Mouse (Mus musculus): ENCODE results near the gene Otud4. TPM values are rescaled to one million over a fixed set of nuclear protein-coding genes. Genes with fewer than 3 reads are reported as not detected.

Gene Otud4
- polyA plus RNA-seq, 1 experiment from 2014 or later, result 30.9 TPM

DNA sequence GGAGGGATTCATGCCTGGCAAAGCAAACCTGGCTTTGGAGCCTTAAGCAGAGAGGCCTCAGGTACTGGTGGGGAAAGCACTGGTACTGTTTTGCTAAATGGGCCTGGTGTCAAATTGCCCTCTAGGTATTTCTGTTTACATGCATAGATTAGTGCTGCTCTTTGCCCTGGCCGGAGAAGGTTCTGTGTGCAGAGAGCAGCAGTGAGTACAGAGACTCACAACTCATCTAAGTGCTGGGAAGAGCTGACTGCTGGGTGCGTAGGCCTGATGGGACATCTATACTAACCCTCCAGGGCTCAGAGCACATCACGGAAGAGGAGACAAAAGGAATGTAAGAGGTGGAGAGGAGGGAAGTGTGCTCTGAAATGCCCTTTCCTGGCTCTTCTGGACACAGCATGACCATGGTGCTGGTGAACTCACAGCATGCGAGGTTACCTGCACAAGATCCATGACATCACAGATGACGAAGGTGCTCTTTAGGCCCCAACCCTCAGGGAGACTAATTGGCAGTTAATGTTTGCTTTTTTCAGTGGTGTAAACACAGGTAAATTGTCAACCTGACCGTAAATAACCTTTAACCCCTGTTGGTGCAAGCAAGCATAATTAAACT is 23.6 kb upstream of the Otud4 start:
- H3K4me1 ChIP-seq (ENCODE audit: control insufficient read depth, insufficient read depth, low read length), result peaks cover 7% of the 10 kb centered on the region
- no peaks in the 10 kb centered on the region for H3K36me3 ChIP-seq (ENCODE audit: control insufficient read depth, insufficient read depth, low read length)
- H3K4me2 ChIP-seq (replicated peaks; ENCODE audit: low read depth, low read length), result no peak overlapping the region
- 72% methylated on average over 6 of the region's 6 CpGs for WGBS
- H3K9me3 ChIP-seq (ENCODE audit: control insufficient read depth, low read length), result no peaks in the 10 kb centered on the region
- no peak for ATAC-seq (ENCODE audit: low FRiP score, low TSS enrichment)
- H3K27me3 ChIP-seq (ENCODE audit: control insufficient read depth, insufficient read depth, low read length), result no peaks in the 10 kb centered on the region
- no peak overlapping the region for H3K27ac ChIP-seq (ENCODE audit: low read depth, low read length)
- no peak overlapping the region for H3K4me3 ChIP-seq (ENCODE audit: low read length)
- H3K9ac ChIP-seq (ENCODE audit: low read depth, low read length), result no peak overlapping the region

DNA sequence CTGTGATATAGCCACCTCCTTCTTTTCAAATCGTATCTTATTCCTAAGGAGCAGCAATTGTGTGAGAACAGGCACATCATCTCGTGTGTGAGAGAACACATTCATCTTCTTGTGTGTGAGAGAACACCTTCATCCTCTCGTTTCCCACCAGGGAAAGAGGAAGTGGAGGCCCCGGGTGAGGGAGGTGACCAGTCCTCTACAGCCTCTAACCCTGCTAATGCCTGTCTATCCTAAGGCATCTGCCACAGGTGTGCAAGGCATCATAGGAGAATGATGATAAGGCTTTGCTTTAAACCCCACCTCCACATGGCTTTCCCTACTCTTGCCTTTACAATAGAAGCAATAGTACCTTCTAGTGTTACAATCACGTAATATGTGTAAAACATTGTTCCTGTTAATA is 20.5 kb upstream of the Otud4 start:
- 64% methylated on average over 5 of the region's 5 CpGs for WGBS
- no peak for ATAC-seq (ENCODE audit: low FRiP score, low TSS enrichment)

GRCm38 (mm10) chr8:79619353-79619752 is 20.1 kb upstream of the Otud4 start:
- H3K27ac ChIP-seq (ENCODE audit: low read depth, low read length), result no peak overlapping the region
- 85% methylated on average over 2 of the region's 2 CpGs for WGBS

More for the DNA sequence above, 20.5 kb upstream of the Otud4 start:
- Histone ChIP-seq H3K9ac (ENCODE audit: low read depth, low read length) (no peak overlapping the region), H3K4me1 (ENCODE audit: control insufficient read depth, insufficient read depth, low read length) (peaks cover 7% of the 10 kb centered on the region), H3K9me3 (ENCODE audit: control insufficient read depth, low read length) (no peaks in the 10 kb centered on the region), H3K4me2 (replicated peaks; ENCODE audit: low read depth, low read length) (no peak overlapping the region), H3K27ac (ENCODE audit: low read depth, low read length) (no peak overlapping the region), H3K4me3 (ENCODE audit: low read length) (no peak overlapping the region), H3K27me3 (ENCODE audit: control insufficient read depth, insufficient read depth, low read length) (no peaks in the 10 kb centered on the region), H3K36me3 (ENCODE audit: control insufficient read depth, insufficient read depth, low read length) (no peaks in the 10 kb centered on the region)

GRCm38 (mm10) chr8:79620000-79620399 is 19.4 kb upstream of the Otud4 start:
- ATAC-seq (ENCODE audit: low FRiP score, low TSS enrichment), result no peak; the same call in 1 of the 2 replicates
- Histone ChIP-seq H3K27ac (ENCODE audit: low read depth, low read length) (peak overlapping the region; percentile 69; the same call in 1 of the 2 replicates), H3K4me3 (ENCODE audit: low read length) (no peak overlapping the region), H3K27me3 (ENCODE audit: control insufficient read depth, insufficient read depth, low read length) (no peaks in the 10 kb centered on the region), H3K9me3 (ENCODE audit: control insufficient read depth, low read length) (no peaks in the 10 kb centered on the region), H3K4me1 (ENCODE audit: control insufficient read depth, insufficient read depth, low read length) (peaks cover 7% of the 10 kb centered on the region), H3K36me3 (ENCODE audit: control insufficient read depth, insufficient read depth, low read length) (no peaks in the 10 kb centered on the region), H3K4me2 (replicated peaks; ENCODE audit: low read depth, low read length) (no peak overlapping the region), H3K9ac (ENCODE audit: low read depth, low read length) (no peak overlapping the region)
- 39% methylated on average over 3 of the region's 3 CpGs for WGBS

More at GRCm38 (mm10) chr8:79619353-79619752, 20.1 kb upstream of the Otud4 start:
- no peaks in the 10 kb centered on the region for H3K36me3 ChIP-seq (ENCODE audit: control insufficient read depth, insufficient read depth, low read length)
- H3K9ac ChIP-seq (ENCODE audit: low read depth, low read length), result no peak overlapping the region
- peaks cover 7% of the 10 kb centered on the region for H3K4me1 ChIP-seq (ENCODE audit: control insufficient read depth, insufficient read depth, low read length)
- no peaks in the 10 kb centered on the region for H3K27me3 ChIP-seq (ENCODE audit: control insufficient read depth, insufficient read depth, low read length)
- H3K9me3 ChIP-seq (ENCODE audit: control insufficient read depth, low read length), result no peaks in the 10 kb centered on the region
- no peak for ATAC-seq (ENCODE audit: low FRiP score, low TSS enrichment)
- no peak overlapping the region for H3K4me2 ChIP-seq (replicated peaks; ENCODE audit: low read depth, low read length)
- no peak overlapping the region for H3K4me3 ChIP-seq (ENCODE audit: low read length)

- Histone ChIP-seq H3K27me3 (ENCODE audit: control insufficient read depth, insufficient read depth, low read length) (no peaks in the 10 kb centered on the region), H3K4me1 (ENCODE audit: control insufficient read depth, insufficient read depth, low read length) (peaks cover 7% of the 10 kb centered on the region), H3K4me3 (ENCODE audit: low read length) (no peak overlapping the region), H3K36me3 (ENCODE audit: control insufficient read depth, insufficient read depth, low read length) (no peaks in the 10 kb centered on the region), H3K27ac (ENCODE audit: low read depth, low read length) (peak overlapping the region; percentile 69; the same call in 1 of the 2 replicates), H3K4me2 (replicated peaks; ENCODE audit: low read depth, low read length) (no peak overlapping the region), H3K9ac (ENCODE audit: low read depth, low read length) (no peak overlapping the region), H3K9me3 (ENCODE audit: control insufficient read depth, low read length) (no peaks in the 10 kb centered on the region)
- ATAC-seq (ENCODE audit: low FRiP score, low TSS enrichment), result no peak
- 60% methylated on average over 9 of the region's 9 CpGs for WGBS
These were observed 18.7 kb upstream of the Otud4 start for GRCm38 (mm10) chr8:79620489-79621276.

DNA sequence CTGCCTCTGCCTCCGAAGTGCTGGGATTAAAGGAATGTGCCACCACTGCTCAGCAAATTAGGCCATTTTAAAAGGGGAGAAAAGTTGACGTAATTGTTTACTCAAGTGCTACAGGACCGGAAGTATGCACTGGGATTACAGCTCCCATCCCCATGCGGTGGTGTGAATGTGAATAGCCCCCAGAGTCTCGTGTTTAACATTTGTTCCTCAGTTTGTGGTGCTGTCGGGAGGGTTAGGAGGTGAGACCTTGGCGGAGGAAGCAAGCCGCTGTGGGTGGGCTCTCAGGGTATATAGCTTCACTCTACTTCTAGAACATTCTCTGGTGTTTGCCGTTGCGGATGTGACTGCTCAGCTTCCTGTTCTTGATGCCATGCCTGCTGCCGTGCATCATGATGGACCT is 17.1 kb upstream of the Otud4 start:
- Histone ChIP-seq H3K4me1 (ENCODE audit: control insufficient read depth, insufficient read depth, low read length) (peaks cover 7% of the 10 kb centered on the region), H3K27me3 (ENCODE audit: control insufficient read depth, insufficient read depth, low read length) (no peaks in the 10 kb centered on the region), H3K4me2 (replicated peaks; ENCODE audit: low read depth, low read length) (no peak overlapping the region), H3K9me3 (ENCODE audit: control insufficient read depth, low read length) (no peaks in the 10 kb centered on the region), H3K4me3 (ENCODE audit: low read length) (no peak overlapping the region), H3K27ac (ENCODE audit: low read depth, low read length) (no peak overlapping the region), H3K36me3 (ENCODE audit: control insufficient read depth, insufficient read depth, low read length) (no peaks in the 10 kb centered on the region), H3K9ac (ENCODE audit: low read depth, low read length) (no peak overlapping the region)
- no peak for ATAC-seq (ENCODE audit: low FRiP score, low TSS enrichment)
- 66% methylated on average over 11 of the region's 11 CpGs for WGBS

DNA sequence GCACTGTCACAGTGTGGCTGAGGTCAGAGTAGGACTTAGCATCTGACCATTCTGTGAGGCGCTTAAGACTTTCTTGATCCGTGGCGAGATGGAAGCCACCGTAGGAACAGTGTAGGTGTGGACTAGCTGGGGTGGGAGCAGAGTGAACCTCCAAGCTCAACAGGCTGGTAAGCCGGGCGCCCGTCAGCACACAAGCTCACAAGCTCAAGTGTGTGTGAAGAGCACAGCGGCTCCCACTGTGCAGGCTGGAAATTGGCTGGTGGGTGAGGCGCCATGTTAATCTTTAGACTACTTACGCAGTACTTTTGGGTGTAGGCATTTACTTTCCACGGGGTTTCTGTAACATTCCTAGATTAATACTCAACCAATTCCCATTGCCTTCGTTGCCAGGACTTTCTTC is 16.1 kb upstream of the Otud4 start:
- Histone ChIP-seq H3K9me3 (ENCODE audit: control insufficient read depth, low read length) (no peaks in the 10 kb centered on the region), H3K27ac (ENCODE audit: low read depth, low read length) (no peak overlapping the region), H3K4me2 (replicated peaks; ENCODE audit: low read depth, low read length) (no peak overlapping the region), H3K36me3 (ENCODE audit: control insufficient read depth, insufficient read depth, low read length) (no peaks in the 10 kb centered on the region), H3K4me3 (ENCODE audit: low read length) (no peak overlapping the region), H3K9ac (ENCODE audit: low read depth, low read length) (no peak overlapping the region), H3K4me1 (ENCODE audit: control insufficient read depth, insufficient read depth, low read length) (peaks cover 7% of the 10 kb centered on the region), H3K27me3 (ENCODE audit: control insufficient read depth, insufficient read depth, low read length) (no peaks in the 10 kb centered on the region)
- no peak for ATAC-seq (ENCODE audit: low FRiP score, low TSS enrichment)
- WGBS, result 95% methylated on average over 12 of the region's 12 CpGs

GRCm38 (mm10) chr8:79624416-79624815 is 15.0 kb upstream of the Otud4 start:
- H3K27ac ChIP-seq (ENCODE audit: low read depth, low read length), result no peak overlapping the region
- WGBS, result 88% methylated on average over 4 of the region's 4 CpGs
- no peaks in the 10 kb centered on the region for H3K36me3 ChIP-seq (ENCODE audit: control insufficient read depth, insufficient read depth, low read length)

DNA sequence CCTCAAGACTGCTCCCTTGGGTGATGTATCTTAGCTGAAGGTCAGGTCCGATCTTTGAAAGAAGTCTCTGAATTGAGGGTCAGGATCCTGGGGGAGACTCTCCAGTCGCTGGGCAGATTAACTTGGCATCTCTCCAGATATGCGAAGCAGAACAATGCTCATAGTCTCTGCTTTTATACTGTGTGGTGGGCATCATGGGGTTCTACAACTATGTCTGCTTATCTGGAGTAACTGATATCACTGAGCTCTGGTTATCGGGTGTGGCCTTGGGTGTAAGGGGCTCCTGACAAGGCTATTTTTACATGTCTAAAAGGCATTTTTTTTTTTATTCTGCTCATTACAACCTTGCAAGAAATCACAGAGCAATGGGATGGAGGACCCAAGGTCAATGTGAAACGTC is 13.2 kb upstream of the Otud4 start:
- Histone ChIP-seq H3K4me1 (ENCODE audit: control insufficient read depth, insufficient read depth, low read length) (no peaks in the 10 kb centered on the region), H3K27ac (ENCODE audit: low read depth, low read length) (no peak overlapping the region), H3K27me3 (ENCODE audit: control insufficient read depth, insufficient read depth, low read length) (no peaks in the 10 kb centered on the region), H3K4me3 (ENCODE audit: low read length) (no peak overlapping the region), H3K9ac (ENCODE audit: low read depth, low read length) (no peak overlapping the region), H3K4me2 (replicated peaks; ENCODE audit: low read depth, low read length) (no peak overlapping the region), H3K36me3 (ENCODE audit: control insufficient read depth, insufficient read depth, low read length) (no peaks in the 10 kb centered on the region), H3K9me3 (ENCODE audit: control insufficient read depth, low read length) (no peaks in the 10 kb centered on the region)
- ATAC-seq (ENCODE audit: low FRiP score, low TSS enrichment), result no peak
- WGBS, result 75% methylated on average over 5 of the region's 5 CpGs

More at GRCm38 (mm10) chr8:79624416-79624815, 15.0 kb upstream of the Otud4 start:
- no peaks in the 10 kb centered on the region for H3K27me3 ChIP-seq (ENCODE audit: control insufficient read depth, insufficient read depth, low read length)
- no peak overlapping the region for H3K9ac ChIP-seq (ENCODE audit: low read depth, low read length)
- H3K4me1 ChIP-seq (ENCODE audit: control insufficient read depth, insufficient read depth, low read length), result peaks cover 7% of the 10 kb centered on the region
- no peak overlapping the region for H3K4me3 ChIP-seq (ENCODE audit: low read length)
- no peak overlapping the region for H3K4me2 ChIP-seq (replicated peaks; ENCODE audit: low read depth, low read length)
- ATAC-seq (ENCODE audit: low FRiP score, low TSS enrichment), result no peak
- H3K9me3 ChIP-seq (ENCODE audit: control insufficient read depth, low read length), result no peaks in the 10 kb centered on the region

All from kidney, embryonic 14.5 days (tissue).